Mouse (Mus musculus): ENCODE measurements around the gene Olfr545.
"Not testable (repeated sequence)": the region's sequence is repeated elsewhere in the genome, so short reads cannot be mapped to it uniquely, and the experiment has no call there.

The Olfr545 gene

GRCm38 (mm10) chr7:102499473-102499872 is at the start of gene Olfr545:
Gene Olfr545 (minus strand): TSS chr7:102499573.
- no peak for DNase-seq

- DNase-seq, result no peak
Observed at GRCm38 (mm10) chr7:102541251-102541650, 41.9 kb upstream of the Olfr545 start.

GRCm38 (mm10) chr7:102540596-102540995 is 41.2 kb upstream of the Olfr545 start, which contains the start of gene Olfr548-ps1:
Gene Olfr548-ps1 (plus strand): TSS chr7:102540896.
- DNase-seq, result no peak

DNA sequence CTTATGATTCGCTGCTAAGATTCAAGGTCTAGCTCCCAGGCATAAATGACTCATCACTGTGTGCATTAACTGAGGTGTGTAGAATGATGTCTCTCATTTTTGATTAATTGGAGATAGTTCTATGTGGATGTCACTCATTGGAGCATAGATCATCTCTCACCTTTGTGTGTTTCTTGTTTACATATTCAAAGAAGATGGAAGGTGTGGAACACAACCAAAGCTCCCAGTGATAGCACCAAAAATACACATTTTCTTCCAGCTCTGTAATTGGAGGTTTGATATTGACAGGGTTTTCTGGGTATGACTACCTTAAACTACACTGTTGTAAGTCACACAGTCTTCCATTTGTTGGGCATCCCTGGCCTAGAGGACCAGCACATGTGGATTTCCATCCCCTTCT is 35.1 kb upstream of the Olfr545 start, which contains the start of gene Olfr547:
Olfr547 (plus strand) TSS at position 301 of the 400 bp plus-strand sequence.
- DNase-seq, result no peak

DNA sequence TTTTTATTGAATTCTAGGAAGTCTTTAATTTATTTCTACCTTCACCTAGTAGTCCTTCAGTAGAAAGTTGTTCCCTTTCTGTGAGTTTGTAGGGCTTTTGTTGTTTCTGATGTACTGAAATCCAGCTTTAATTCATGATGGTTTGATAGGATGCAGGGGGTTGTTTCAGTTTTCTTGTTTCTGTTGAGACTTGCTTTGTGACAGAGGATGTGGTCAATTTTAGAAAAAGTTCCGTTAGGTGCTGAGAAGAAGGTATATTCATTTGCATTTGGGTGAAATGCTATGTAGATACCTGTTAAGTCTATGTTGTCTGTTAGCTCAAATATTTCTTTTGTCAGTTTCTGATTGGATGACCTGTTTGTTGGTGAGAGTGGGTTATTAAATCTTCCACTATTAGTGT is 29.7 kb upstream of the Olfr545 start:
- DNase-seq, result no peak

DNA sequence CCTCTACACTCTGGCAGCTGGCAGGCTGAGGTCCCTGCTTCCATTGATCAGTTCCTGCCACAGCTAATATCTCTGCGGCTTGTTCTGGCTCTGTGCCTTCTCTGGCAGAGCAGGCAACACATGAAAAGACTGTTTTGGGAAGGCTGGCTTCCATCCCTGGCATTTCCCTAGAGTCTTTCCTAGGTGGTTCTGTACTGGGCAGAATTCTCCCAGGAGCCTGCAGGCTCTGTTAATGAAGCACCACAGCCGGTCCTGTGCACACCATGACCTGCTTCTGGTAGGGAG is 17.6 kb upstream of the Olfr545 start:
- no peak for DNase-seq

DNA sequence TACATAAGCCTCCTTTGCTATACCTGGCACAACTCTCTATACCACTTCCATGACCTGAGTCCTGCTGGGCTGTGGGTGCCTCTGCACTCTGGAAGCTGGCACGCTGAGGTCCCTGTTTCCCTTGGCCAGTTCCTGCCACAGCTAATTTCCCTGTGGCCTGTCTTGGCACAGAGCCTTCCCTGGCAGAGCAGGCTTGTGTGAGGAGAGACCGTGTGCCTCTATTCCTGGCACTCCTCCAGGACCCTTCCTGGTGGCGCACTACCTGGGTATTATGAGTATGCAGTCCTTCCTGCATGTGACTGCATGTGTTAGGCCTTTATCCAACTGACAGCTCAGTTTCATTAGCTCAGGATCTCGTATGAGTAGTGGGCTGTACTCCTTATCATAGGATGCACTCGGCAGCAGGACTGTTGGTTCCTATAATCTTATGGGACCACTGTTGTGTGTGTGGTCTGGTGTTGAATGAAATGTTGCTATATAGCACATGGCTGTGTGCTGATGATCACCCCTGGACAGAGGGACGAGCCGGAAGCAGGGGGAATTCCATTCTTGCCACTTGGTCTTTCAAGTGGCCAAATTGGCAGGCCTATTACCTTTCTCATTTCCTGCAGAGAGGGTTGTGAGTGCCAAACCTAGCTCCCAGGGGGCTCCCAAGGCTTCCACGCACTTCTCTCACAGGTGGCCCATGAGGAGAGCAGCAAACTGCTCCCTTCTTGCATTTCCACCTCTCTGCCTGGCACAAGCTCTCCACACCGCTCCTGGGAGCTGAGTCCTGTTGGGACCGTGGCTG is 17.1 kb upstream of the Olfr545 start:
- peak in 1 of 2 experiments; percentile 14 for DNase-seq

GRCm38 (mm10) chr7:102514144-102514543 is 14.8 kb upstream of the Olfr545 start:
- no peak for DNase-seq

DNA sequence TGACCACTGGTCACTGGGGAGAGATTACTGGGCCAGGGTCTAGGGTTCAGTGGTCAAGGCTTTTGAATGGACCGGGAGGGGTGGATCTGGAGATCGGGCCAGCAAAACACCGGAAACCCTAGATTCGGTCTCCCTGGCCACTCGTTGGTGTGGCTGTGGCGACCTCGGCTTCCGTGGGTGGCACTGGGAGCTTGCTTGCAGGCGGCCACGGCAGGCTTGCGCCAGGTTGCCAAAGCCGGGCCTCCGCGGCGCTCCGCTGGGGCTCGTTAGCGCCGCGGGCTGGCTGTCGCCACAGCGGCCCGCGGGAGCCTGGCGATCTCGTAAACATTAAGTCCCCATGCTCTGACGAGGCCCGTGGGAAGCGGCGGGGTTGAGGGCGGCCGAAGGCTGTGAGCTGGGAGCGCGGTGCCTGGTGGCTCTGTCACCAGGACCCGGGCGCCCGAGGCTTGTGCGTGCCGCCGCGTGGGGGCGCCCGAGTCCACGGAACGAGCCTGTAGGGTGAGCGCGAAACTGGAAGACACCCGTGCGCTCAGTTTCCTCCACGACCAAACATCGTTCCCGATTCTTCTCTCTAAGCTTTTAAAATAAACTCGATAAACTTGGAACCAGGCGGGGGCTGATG is 13.6 kb upstream of the Olfr545 start:
- DNase-seq, result peak; percentile 57 to 73

DNA sequence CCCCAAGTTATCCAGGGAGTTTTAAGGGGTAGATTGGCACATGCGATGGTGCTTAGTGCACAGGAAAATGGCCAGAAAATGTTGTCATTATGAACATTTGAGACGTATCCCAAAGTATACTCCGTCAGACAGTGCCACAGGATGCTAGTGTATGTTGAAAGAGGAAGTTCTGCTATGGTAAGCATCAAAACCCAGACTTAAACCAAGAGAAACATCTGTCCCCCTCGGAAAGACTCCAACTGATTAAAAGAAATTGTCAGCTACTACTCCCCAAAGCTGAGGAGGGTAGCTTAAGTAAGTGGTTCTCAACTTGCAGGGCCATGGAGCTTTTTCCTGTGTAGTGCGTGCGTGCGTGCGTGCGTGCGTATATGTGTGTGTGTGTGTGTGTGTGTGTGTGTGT is 12.6 kb upstream of the Olfr545 start:
- no peak for DNase-seq

DNA sequence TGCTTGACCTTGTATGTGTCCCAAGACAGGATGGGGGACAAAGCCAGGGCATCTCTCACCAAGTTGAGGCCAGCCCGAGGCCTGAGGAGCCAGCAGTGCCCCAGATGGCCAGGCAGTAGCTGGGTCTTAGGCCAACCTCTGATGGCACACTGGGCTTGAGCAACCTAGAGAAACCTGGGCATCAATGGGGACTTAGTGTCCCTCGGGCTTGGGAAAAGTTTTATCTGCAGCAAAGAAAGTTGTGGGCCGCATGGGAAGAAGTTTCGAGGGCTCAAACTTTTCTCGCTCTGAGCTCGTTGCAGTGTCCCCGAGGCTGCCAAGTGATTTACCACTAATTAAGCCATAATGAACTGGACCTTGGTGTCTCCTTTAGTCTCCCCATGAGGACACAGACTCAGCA is 10.4 kb upstream of the Olfr545 start:
- no peak for DNase-seq

DNA sequence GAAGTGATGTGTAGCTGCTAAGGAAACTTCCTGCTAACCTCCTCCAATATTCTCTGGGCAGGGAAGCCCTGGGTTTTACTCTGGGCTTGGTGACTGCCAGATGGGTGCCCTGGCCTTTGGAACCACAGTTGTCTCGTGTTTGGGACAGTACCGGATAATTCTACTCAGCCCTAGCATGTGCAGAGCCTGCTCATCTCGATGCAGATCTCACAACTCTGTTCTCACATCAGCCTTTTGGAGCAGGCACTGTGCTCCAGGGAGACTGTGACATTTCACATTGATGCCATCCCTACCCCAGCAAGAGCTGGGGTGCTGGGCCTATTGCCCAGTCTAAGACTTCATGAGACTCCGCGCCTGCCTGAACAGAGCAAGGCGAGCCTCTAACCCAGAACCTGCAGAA is 9.3 kb upstream of the Olfr545 start:
- DNase-seq, result no peak

DNA sequence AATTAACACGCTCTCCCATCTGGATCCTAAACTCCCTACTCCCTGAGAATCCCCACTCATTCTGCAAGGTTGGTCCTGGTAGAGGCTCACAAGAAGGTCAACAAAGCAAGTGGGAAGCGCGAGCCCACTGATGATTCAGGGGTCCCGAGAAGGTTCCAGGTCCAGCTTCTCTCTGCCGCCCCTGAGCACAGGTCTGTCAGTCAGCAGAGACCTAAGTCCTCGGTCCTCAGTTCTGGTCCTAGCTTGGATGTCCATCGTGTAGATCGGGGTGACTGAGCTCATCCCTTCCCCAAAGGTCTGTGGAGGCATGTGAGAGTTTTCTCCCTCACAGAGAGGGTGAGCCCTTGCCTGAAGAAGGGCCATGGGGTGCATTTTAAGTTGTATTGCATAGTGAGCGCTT is 8.7 kb upstream of the Olfr545 start:
- DNase-seq, result no peak

DNA sequence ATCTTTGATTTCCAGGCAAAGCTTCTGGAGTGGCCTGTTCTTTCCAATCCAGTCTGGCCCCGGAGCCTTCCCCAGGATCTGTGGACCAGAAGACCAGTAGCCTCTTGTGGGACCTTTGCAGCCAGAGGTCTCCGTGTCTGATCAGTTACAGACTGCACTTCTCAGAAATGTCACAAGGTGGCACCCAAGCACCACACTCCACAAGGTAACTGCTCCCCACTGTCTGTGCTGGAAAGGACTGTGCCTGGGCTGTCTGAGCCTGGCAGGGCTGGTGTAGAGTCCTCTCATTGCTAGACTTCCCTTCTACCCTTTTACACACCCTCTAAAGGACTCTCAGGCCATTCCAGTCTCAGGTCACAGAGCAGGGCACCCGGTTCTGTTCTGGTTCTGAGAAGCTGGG is 7.5 kb upstream of the Olfr545 start:
- DNase-seq, result peak; percentile 53 to 81

GRCm38 (mm10) chr7:102501986-102502385 is 2.6 kb upstream of the Olfr545 start:
- DNase-seq, result no peak

- not testable (repeated sequence) for DNase-seq
Observed at GRCm38 (mm10) chr7:102494416-102494815, 5.0 kb downstream of the Olfr545 start.

DNA sequence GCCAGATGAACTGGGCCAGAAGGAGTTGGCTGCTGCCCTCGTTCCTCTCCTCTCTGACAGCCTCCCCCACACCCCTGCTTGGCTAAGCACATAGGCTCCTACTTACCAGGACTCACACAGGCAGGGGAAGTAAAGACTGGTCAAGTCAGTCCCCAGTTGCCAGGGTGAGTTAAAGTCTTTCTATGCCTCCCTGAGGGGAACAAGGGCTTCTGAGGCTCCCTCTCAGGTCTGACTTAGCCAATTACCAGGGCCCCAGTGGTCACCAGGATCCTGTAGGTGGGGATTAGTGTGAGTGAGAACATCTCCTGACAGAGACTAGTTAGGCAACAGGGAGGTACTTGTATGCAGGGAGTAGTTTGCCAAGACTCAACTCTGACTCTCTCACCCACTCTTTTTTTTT is 11.2 kb downstream of the Olfr545 start, which contains the start of gene Olfr544:
Olfr544 (minus strand) TSS at position 153 of the 400 bp plus-strand sequence.
- DNase-seq, result no peak

DNA sequence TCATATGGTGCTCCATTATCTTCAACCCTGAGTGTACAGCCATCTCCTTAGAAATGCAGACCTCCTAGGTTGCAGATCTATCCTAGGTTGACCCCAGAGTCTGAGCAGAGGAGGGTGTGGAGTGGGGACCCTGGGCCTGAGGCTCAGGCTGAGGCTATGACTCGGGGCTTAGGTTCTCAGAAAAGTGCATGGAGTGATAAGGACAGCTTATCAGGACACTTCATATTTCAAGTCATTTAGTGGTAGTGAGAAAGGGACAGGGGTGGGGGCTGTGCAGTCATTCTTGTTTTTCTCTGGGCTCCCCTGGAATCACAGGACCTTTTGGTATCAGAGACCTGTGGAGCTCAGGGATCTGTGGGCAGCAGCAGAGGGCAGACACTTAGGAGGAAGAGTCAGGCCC is 13.3 kb downstream of the Olfr545 start:
- DNase-seq, result no peak

GRCm38 (mm10) chr7:102484766-102485165 is 14.6 kb downstream of the Olfr545 start:
- DNase-seq, result not testable (repeated sequence)

GRCm38 (mm10) chr7:102483665-102484064 is 15.7 kb downstream of the Olfr545 start:
- no peak for DNase-seq

GRCm38 (mm10) chr7:102481579-102481978 is 17.8 kb downstream of the Olfr545 start, which contains the start of gene Olfr543:
Gene Olfr543 (minus strand): TSS chr7:102481679.
- DNase-seq, result no peak

DNA sequence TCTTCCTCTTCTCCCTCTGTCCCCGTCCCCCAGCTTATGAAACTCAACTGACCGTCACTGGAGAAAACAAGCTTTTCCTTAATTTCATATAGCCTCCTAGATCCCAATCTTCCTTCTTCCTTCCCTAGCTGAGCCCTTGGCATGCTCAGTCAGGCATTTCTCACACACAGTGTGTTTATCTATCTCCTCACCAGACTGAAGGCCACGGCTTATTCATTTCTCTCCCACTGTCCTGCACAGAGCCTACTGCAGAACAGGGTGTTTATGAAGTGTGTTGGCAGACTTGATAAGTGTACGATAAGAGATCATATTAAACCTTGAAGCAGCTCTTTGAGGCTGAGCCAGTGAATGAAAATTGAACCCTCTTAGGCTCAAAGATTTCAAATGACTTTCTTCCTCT is 18.6 kb downstream of the Olfr545 start:
- no peak for DNase-seq

- DNase-seq, result peak; percentile 46 to 55
Observed at GRCm38 (mm10) chr7:102479368-102480078, 19.9 kb downstream of the Olfr545 start.

DNA sequence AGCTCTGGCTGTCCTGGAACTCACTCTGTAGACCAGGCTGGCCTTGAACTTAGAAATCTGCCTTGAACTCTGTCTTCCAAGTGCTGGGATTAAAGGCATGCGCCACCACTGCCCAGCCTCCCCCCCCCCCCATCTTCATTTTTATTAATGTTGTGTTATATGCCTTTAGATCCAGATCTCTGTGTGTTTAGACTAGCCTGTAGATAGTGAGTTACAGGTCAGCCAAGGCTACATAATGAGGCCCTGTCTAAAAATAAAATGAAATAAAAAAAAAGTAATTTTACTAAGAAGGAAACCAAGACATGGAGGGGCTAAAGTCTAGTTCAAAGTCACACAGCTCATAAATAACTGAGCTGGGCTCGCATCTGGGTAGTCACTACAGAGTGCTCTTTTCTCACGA is 20.4 kb downstream of the Olfr545 start:
- DNase-seq, result no peak
